Mouse (Mus musculus) cortical plate, adult 2 months (tissue): ENCODE results near the gene Dcun1d4.

ENCODE experiments used
- CTCF ChIP-seq: fragments of 200-500 bp; IDR thresholded peaks from 2 replicates; pipeline ENCODE4 v1.5.1; 2011; ENCODE audit warnings: mild to moderate bottlenecking, control low read depth, low read length; ENCODE audit not compliant: insufficient read depth; ENCODE audit errors: extremely low read depth
- POLR2A ChIP-seq: fragments of 200-500 bp; IDR thresholded peaks from 2 replicates; pipeline ENCODE4 v1.6.1; 2011; ENCODE audit warnings: mild to moderate bottlenecking, low read length, control low read depth; ENCODE audit not compliant: insufficient read depth; ENCODE audit errors: extremely low read depth

- no peak for TF ChIP-seq POLR2A
- TF ChIP-seq CTCF = peak; percentile 97
Measured at GRCm38 (mm10) chr5:73431581-73431980, 49.2 kb upstream of the Dcun1d4 start.
